Mouse (Mus musculus) monocyte, adult 5-6 weeks (primary cell): ENCODE data around the gene Fkbp10. TPM values are rescaled to one million over a fixed set of nuclear protein-coding genes. Genes with fewer than 3 reads are reported as not detected.
A peak's percentile ranks its signal among the peaks of the same experiment; 100 is the strongest.

ENCODE experiments used
- ATAC-seq: fragments of 153-309, 156-312 bp; replicated peaks from 2 replicates; pipeline ENCODE4 v1.8.0; 2017; ENCODE audit warnings: mild to moderate bottlenecking; ENCODE audit not compliant: low TSS enrichment, insufficient number of reproducible peaks, severe bottlenecking, poor library complexity, low FRiP score
- total RNA-seq: library from RNA; stranded (forward); fragments of 200-1000, 200-491, 200-594 nt; gene quantifications from 3 replicates; pipeline ENCODE4 v1.2.3, GENCODE M21; 2017

The Fkbp10 gene
- total RNA-seq, 1 experiment from 2014 or later = 0.57 TPM

DNA sequence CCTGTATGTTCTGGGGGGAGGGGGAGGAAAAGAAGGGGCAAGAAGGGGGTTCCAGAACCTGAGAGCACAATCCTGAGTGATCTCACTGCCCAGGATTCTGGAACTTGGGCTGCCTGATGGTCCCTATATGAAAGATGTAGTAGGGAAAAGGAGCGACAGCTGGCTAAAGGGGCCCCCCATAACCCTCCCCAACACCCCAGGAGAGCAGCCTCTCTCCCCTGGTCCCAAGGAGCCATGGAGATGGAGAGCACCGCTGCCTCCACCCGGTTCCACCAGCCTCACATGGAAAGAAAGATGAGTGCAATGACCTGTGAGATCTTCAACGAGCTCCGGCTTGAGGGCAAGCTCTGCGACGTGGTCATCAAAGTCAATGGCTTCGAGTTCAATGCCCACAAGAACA, 26.3 kb downstream of the Fkbp10 start, which contains the start of the genes Nt5c3b and Klhl10:
Gene Nt5c3b, minus strand, starts transcription at position 12 of the 400 bp plus-strand sequence.
Gene Klhl10, plus strand, starts transcription at position 121 of the 400 bp plus-strand sequence.
- ATAC-seq = no peak

DNA sequence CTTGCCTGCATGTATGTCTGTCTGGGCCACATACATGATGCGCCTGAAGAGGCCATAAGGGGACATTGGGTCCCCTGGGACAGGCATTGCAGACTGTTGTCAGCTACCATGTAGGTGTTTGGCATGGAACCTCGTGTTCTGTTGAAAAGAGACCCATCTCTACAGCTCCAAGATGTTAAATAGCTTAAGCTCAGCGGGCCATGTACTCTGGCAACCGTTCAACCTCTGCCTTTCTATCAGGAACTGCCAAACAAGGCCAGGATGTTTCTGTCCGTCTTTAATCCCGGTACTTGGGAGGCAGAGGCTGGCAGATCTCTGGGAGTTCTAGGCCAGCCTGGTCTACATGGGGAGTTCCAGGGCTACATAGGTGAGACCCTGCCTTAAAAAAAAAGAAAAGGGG, 27.1 kb downstream of the Fkbp10 start:
- ATAC-seq = no peak

DNA sequence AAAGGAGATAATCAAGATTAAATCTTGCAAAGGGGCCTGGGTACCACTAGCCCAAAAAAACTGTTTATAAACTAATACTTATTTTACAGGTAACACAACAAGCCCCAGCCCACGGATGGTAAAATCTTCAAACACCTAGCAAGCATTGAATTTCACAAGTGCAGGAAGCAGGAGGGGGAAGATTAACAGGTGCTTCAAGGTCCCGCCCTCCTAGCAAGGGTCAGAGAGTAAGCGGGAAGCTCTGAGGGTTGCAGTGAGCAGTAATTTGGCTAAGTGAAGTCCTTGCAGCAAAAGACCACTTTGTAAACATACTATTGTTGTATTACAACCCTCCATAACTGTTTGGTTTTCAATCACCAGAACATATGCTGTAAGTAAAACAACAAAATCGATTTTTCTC, 41.8 kb downstream of the Fkbp10 start:
- ATAC-seq = no peak

DNA sequence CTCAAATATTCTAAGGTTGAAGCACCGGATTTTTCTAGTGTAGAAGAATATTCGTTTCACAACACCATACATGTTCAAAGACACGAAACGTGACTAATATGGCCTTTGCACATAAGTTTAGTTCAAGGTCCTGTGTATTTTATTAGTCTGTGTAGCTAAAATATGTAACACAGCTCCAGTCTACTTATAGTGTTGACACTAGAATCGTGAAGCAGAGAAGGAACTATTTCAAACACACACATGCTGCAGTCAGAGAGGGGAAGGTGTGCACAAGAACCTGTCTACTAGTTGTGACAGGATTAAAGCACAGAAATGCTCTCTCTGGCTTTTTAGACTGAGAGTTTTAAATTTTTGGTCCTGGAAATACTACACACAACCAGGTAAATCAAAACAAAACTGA, 42.2 kb downstream of the Fkbp10 start:
- ATAC-seq = no peak

DNA sequence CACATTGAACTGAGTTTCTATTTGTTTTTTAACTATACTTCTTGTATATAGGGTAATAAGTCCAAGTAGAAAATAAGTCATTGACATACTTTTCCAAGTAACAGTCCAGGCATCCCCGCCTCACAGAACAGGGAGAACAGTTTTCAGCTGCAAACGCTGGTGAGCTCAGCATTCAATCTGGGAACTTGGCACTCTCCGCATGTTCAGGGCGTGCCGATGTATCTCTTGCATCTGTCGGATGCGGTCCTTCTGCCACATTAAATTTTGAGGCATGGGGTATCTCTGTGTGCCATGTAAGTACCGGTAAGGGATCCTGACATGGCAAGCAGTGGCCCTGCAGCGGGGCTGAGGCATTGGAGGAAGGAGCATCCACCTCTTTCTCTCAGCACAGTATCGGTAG, 47.2 kb downstream of the Fkbp10 start:
- ATAC-seq = no peak

DNA sequence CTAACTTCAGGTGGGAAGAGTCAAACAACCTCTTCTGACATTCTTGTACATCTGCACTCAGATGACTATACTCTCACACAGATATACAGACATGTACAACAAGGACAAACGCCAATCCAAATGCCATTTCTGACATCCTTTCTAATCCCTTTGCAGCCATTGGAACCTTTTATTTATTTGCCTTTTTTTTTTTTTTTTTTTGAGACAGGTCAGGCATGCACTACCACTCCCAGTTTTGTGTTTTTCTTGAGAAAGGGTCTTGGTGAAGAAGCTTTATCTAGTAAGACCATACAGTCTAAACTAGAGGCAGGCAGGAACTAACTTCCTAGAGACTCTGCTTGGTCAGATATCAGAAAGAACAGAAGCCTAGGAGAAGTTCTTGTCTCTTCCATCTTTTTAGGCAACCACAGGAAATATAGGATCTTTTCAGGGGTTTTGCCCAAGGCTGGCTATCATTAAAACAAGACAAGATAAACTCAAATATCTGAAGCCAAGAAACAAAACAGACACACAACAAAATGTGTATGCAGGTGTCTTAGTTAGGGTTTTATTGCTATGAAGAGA, 49.8 kb downstream of the Fkbp10 start:
- no peak for ATAC-seq

DNA sequence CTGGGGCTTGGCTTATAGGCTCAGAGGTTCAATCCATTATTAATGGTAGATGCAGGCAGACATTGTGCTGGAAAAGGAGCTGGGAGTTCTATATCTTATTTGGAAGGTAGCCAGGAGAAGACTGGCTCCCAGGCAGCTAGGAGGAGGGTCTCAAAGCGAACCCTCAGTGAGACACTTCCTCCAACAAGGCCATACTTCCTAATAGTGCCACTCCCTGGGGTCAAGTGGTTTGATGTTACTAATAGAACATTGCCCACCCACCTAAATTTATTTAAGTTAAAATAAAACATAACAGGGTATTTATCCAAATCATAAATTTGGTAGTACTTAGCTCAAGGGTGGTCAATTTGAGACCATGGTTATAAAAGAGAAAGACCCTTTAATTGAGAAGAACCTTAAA, 50.3 kb downstream of the Fkbp10 start:
- ATAC-seq = no peak

DNA sequence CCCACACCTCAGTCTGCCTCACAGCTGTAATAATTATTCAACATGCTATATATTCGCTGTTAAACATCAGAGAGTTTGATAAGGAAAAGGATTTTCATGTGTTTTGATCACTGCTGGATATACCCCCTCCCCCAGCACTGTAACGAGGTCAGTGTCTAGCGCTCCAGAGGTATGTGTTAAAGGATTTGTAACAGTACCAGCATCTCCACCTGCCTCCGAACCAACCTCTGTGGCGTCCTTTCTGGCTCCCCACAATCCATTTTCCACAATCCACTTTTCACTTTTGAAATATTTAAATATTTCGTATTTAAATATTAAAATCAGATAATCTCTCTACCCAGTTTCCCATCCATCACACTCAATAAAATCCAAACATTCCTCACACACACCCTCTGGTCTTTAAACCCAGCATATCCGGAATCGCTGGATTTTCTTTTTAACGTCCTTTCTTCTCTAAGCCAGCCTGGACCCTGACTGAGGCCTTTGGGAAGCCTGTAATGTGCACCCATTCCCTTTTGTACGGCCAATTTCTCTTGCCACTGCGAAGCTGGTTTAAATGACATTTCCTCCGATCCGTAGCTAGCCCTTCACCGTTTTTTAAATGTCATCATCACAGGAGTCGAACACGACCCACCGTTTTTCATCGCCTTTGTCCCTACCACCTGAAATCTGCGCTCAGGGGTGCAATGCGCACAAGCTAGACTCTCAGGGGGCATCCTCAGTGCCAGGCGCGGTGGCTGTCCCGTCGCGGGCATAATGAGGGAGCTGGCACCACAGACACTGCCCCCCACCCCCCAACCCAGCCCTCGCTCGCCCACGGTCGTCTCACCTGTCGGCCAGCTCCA, 56.1 kb downstream of the Fkbp10 start:
- no peak for ATAC-seq

DNA sequence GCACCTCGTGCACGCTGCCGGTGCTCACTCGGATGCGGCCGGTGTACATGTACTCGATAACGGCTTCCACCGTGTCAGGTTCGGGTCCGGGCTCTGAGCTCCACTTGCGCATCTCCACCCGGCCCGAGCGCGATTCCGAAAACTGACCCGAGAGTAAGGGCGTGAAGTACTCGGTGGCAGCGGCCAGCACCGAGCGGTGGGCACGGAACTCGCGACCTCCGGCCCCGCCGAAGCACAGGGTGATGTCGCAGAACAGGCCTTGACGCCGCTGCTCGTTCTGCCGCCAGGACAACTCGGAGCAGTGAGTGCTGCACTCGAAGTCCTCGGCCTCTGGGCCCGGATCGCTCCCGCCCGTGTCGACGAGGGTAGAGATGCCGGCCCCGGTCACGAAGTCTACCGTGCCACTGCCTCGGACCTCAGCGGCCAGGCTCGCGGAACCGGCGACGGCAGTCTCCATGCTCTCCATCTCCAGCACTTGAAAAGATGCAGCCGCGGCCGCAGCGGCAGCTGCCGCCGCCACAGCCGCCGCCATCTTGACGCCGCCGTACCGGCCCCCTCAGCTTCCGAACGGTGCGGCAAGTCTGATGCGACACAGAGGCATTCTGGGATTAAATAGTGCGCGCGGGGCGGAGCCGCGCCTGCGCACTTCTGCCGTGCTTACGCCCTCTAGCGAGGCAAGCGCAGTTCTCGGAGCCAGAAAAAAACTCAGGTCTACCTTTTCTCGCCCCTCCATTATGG, 56.9 kb downstream of the Fkbp10 start, which contains the start of gene Klhl11:
Gene Klhl11, minus strand, starts transcription at position 545 of the 738 bp plus-strand sequence.
- ATAC-seq = peak; percentile 98

DNA sequence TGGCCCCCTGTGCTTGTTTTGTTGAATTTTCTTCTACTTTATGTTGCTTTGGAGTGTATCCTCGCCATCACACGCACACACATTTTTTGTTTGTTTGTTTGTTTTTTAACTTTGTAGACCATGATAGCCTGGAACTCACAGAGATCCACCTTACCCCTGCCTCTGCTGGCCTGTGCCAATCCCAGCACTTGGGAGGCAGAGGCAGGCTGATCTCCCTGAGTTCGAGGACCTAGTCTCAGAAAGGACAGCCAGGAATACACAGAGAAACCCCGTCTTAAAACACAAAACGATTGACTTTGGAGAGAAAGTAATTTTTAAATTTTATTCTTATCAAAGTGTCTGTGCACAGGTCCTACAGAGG, 57.4 kb downstream of the Fkbp10 start:
- ATAC-seq = 0 out of 2 replicates have a peak, but pooled peaks have one; percentile 2

Other genes starting within 250 kb of the Fkbp10 start
- gene Krt9, start 222.5 kb upstream of the Fkbp10 start, total RNA-seq = not detected in 3 replicates
- gene Krt14, start 208.1 kb upstream of the Fkbp10 start, total RNA-seq = not detected in 3 replicates
- gene Krt16, start 166.8 kb upstream of the Fkbp10 start, total RNA-seq = not detected in 3 replicates
- not detected in 3 replicates for gene Krt17, start 154.7 kb upstream of the Fkbp10 start, total RNA-seq
- not detected in 3 replicates for gene Krt42, start 145.8 kb upstream of the Fkbp10 start, total RNA-seq
- 374 to 712 TPM (median 492 TPM) in 3 replicates for gene Eif1, start 95.8 kb upstream of the Fkbp10 start, total RNA-seq
- gene Gast, start 81.3 kb upstream of the Fkbp10 start, total RNA-seq = not detected in 3 replicates
- gene Hap1, start 59.6 kb upstream of the Fkbp10 start, total RNA-seq = 1.3 to 2.7 TPM in 2 of 3 replicates, not detected in the other
- gene Jup, start 17.9 kb upstream of the Fkbp10 start, total RNA-seq = 14.7 to 28.8 TPM (median 21.2 TPM) in 3 replicates
- gene P3h4, start 861 bp upstream of the Fkbp10 start, total RNA-seq = 0.64 to 5.3 TPM (median 3.1 TPM) in 3 replicates
- gene Nt5c3b, start 26.1 kb downstream of the Fkbp10 start, total RNA-seq = 8.0 to 38.5 TPM (median 14.4 TPM) in 3 replicates
- gene Klhl10, start 26.2 kb downstream of the Fkbp10 start, total RNA-seq = 0.97 TPM in 1 of 3 replicates, not detected in the others
- 16.4 to 28.5 TPM (median 24.2 TPM) in 3 replicates for gene Klhl11, start 57.0 kb downstream of the Fkbp10 start, total RNA-seq
- gene Acly, start 112.3 kb downstream of the Fkbp10 start, total RNA-seq = 104 to 134 TPM (median 105 TPM) in 3 replicates
- gene Ttc25, start 129.9 kb downstream of the Fkbp10 start, total RNA-seq = 4.4 TPM in 1 of 3 replicates, not detected in the others
- gene Cnp, start 159.2 kb downstream of the Fkbp10 start, total RNA-seq = 22.6 to 33.8 TPM (median 25.9 TPM) in 3 replicates
- gene Nkiras2, start 203.5 kb downstream of the Fkbp10 start, total RNA-seq = 49.6 to 69.8 TPM (median 54.5 TPM) in 3 replicates
- 239 to 305 TPM (median 293 TPM) in 3 replicates for gene Dnajc7, start 204.5 kb downstream of the Fkbp10 start, total RNA-seq